Comparison of ENCODE assay signal across 8 mouse cellular contexts in genomic region chr13:55715167-55715512, GRCm38 (mm10). TPM values are rescaled to one million over a fixed set of nuclear protein-coding genes. Genes with fewer than 3 reads are reported as not detected.
DNase-seq lines count a peak whose midpoint lies in the region; ATAC-seq and TF ChIP-seq lines count a peak whose summit lies in the region.

No protein-coding gene starts in this region.

- 2% methylated on average over 5 of the region's 5 CpGs for WGBS in kidney, adult 2 months
- 10% methylated on average over 5 of the region's 5 CpGs for WGBS in hindbrain, embryonic 14.5 days
- 7% methylated on average over 5 of the region's 5 CpGs for WGBS in midbrain, embryonic 14.5 days

- no peaks in the 10 kb centered on the region for H3K9me3 ChIP-seq in hindbrain, embryonic 14.5 days (ENCODE audit: control insufficient read depth, low read length)
- H3K9me3 ChIP-seq in midbrain, embryonic 14.5 days (ENCODE audit: control insufficient read depth, low read length), result no peaks in the 10 kb centered on the region

- no peak for TF ChIP-seq CTCF in kidney, adult 2 months (conservative IDR thresholded peaks at IDR 0.05; ENCODE audit: insufficient read depth, insufficient read length, low read depth, low read length)
- no peak for TF ChIP-seq CTCF in bone marrow macrophage, adult 2 months (IDR thresholded peaks at IDR 0.05; ENCODE audit: low read depth, low read length)

- TF ChIP-seq POLR2A in kidney, adult 2 months (IDR thresholded peaks at IDR 0.05; ENCODE audit: low read depth, low read length), result no peak
- no peak for TF ChIP-seq POLR2A in bone marrow macrophage, adult 2 months (IDR thresholded peaks at IDR 0.05; ENCODE audit: borderline replicate concordance, low read depth, low read length)

- no peak for DNase-seq in kidney, adult 2 months
- DNase-seq in kidney, adult 9 months, result no peak
- no peak for DNase-seq in hindbrain, embryonic 14.5 days (ENCODE audit: low spot score)
- no peak for DNase-seq in midbrain, embryonic 14.5 days
- no peak for DNase-seq in c-Kit-positive CD71-positive TER-119-positive erythroid progenitor cells, embryonic 14.5 days (ENCODE audit: low spot score)
- DNase-seq in layer of hippocampus, adult 8-10 months (ENCODE audit: low spot score in 2 of 2), result no peak
- DNase-seq in cerebellum, postnatal 10 days, result no peak

- ATAC-seq in hindbrain, embryonic 14.5 days (ENCODE audit: low FRiP score), result peak; percentile 26; the same call in 1 of the 2 replicates
- ATAC-seq in midbrain, embryonic 14.5 days (ENCODE audit: low FRiP score, low TSS enrichment), result no peak

- peak overlapping the region; percentile 51 for H3K4me2 ChIP-seq in hindbrain, embryonic 14.5 days (replicated peaks)
- H3K4me2 ChIP-seq in midbrain, embryonic 14.5 days (ENCODE audit: low read length), result peak overlapping the region; percentile 74

- peak overlapping the region; percentile 90 for H3K27ac ChIP-seq in kidney, adult 2 months (ENCODE audit: insufficient read depth, low read depth, low read length)
- H3K27ac ChIP-seq in bone marrow macrophage, adult 2 months (ENCODE audit: insufficient read depth, low read depth, low read length), result peak overlapping the region; percentile 18
- H3K27ac ChIP-seq in hindbrain, embryonic 14.5 days, result peak overlapping the region; percentile 96
- peak overlapping the region; percentile 97 for H3K27ac ChIP-seq in midbrain, embryonic 14.5 days (replicated peaks; ENCODE audit: low read depth, low read length)

- peak overlapping the region; percentile 87 for H3K4me3 ChIP-seq in kidney, adult 2 months (ENCODE audit: insufficient read depth, low read depth, low read length)
- peak overlapping the region; percentile 89 for H3K4me3 ChIP-seq in bone marrow macrophage, adult 2 months (ENCODE audit: insufficient read depth, low read length)
- peak overlapping the region; percentile 76 for H3K4me3 ChIP-seq in hindbrain, embryonic 14.5 days (replicated peaks; ENCODE audit: low read length)
- H3K4me3 ChIP-seq in midbrain, embryonic 14.5 days (replicated peaks; ENCODE audit: low read depth, low read length), result peak overlapping the region; percentile 91

- H3K36me3 ChIP-seq in kidney, adult 2 months (ENCODE audit: control insufficient read depth, insufficient read depth, low read length), result no peaks in the 10 kb centered on the region
- H3K36me3 ChIP-seq in hindbrain, embryonic 14.5 days (replicated peaks; ENCODE audit: control insufficient read depth, insufficient read depth), result peaks cover 25% of the 10 kb centered on the region
- peaks cover 26% of the 10 kb centered on the region for H3K36me3 ChIP-seq in midbrain, embryonic 14.5 days (ENCODE audit: control insufficient read depth, insufficient read depth, low read length)

- H3K4me1 ChIP-seq in kidney, adult 2 months (ENCODE audit: control insufficient read depth, insufficient read depth, low read length), result peaks cover 3% of the 10 kb centered on the region; the same call in 1 of the 2 replicates
- H3K4me1 ChIP-seq in bone marrow macrophage, adult 2 months (ENCODE audit: control insufficient read depth, insufficient read depth, low read length), result peaks cover 16% of the 10 kb centered on the region
- peaks cover 15% of the 10 kb centered on the region; the same call in 1 of the 2 replicates for H3K4me1 ChIP-seq in hindbrain, embryonic 14.5 days (replicated peaks; ENCODE audit: control insufficient read depth, insufficient read depth, low read length)
- H3K4me1 ChIP-seq in midbrain, embryonic 14.5 days (ENCODE audit: control insufficient read depth, insufficient read depth, low read length), result peaks cover 16% of the 10 kb centered on the region; the same call in 1 of the 2 replicates

- no peaks in the 10 kb centered on the region for H3K27me3 ChIP-seq in kidney, adult 2 months (replicated peaks; ENCODE audit: control insufficient read depth, insufficient read depth, low read length)
- H3K27me3 ChIP-seq in hindbrain, embryonic 14.5 days (ENCODE audit: control insufficient read depth, insufficient read depth, low read length), result no peaks in the 10 kb centered on the region
- no peaks in the 10 kb centered on the region for H3K27me3 ChIP-seq in midbrain, embryonic 14.5 days (ENCODE audit: control insufficient read depth, insufficient read depth, low read length)

- H3K9ac ChIP-seq in hindbrain, embryonic 14.5 days, result peak overlapping the region; percentile 93
- peak overlapping the region; percentile 92 for H3K9ac ChIP-seq in midbrain, embryonic 14.5 days (replicated peaks; ENCODE audit: low read length)

RNA-seq across cellular contexts. Expression of gene Txndc15, which starts 0.7 kb away (rescaled TPM):
- polyA plus RNA-seq in kidney, adult 2 months (2012; rRNA removed), result 47.7 and 52.2 TPM in 2 replicates
- 51.5 and 54.5 TPM in 2 replicates for polyA plus RNA-seq in bone marrow macrophage, adult 2 months (2012; ENCODE audit: insufficient read depth, insufficient read length, missing spikeins)
- 144 and 145 TPM in 2 replicates for polyA plus RNA-seq in hindbrain, embryonic 14.5 days (2014; fragmentation: Nextera tagmentation; extraction: Ambion mirVana)
- polyA plus RNA-seq in midbrain, embryonic 14.5 days (2014; fragmentation: Nextera tagmentation; extraction: Ambion mirVana), result 134 and 143 TPM in 2 replicates
- total RNA-seq in layer of hippocampus, adult 8-10 months (2022), result 10 to 100 TPM; 68.6 to 75.2 (median 72.6) TPM

RNA-seq across cellular contexts. Expression of gene Pcbd2, which starts 12.0 kb away (rescaled TPM):
- polyA plus RNA-seq in kidney, adult 2 months (2012; rRNA removed), result 64.0 and 81.4 TPM in 2 replicates
- polyA plus RNA-seq in bone marrow macrophage, adult 2 months (2012; ENCODE audit: insufficient read depth, insufficient read length, missing spikeins), result 55.0 and 57.0 TPM in 2 replicates
- 23.6 and 25.3 TPM in 2 replicates for polyA plus RNA-seq in hindbrain, embryonic 14.5 days (2014; fragmentation: Nextera tagmentation; extraction: Ambion mirVana)
- polyA plus RNA-seq in midbrain, embryonic 14.5 days (2014; fragmentation: Nextera tagmentation; extraction: Ambion mirVana), result 15.4 and 21.2 TPM in 2 replicates
- 10 to 100 TPM; 28.8 to 41.8 (median 38.5) TPM for total RNA-seq in layer of hippocampus, adult 8-10 months (2022)

RNA-seq across cellular contexts. Expression of gene B230219D22Rik, which starts 22.2 kb away (rescaled TPM):
- polyA plus RNA-seq in kidney, adult 2 months (2012; rRNA removed), result 28.7 and 32.7 TPM in 2 replicates
- polyA plus RNA-seq in bone marrow macrophage, adult 2 months (2012; ENCODE audit: insufficient read depth, insufficient read length, missing spikeins), result 46.8 and 50.4 TPM in 2 replicates
- 96.0 and 101 TPM in 2 replicates for polyA plus RNA-seq in hindbrain, embryonic 14.5 days (2014; fragmentation: Nextera tagmentation; extraction: Ambion mirVana)
- polyA plus RNA-seq in midbrain, embryonic 14.5 days (2014; fragmentation: Nextera tagmentation; extraction: Ambion mirVana), result 78.7 and 98.2 TPM in 2 replicates
- total RNA-seq in layer of hippocampus, adult 8-10 months (2022), result 10 to 100 TPM; 67.1 to 69.6 (median 68.9) TPM

Comparison
In these comparisons a context has a peak if more than half of its experiments do, and no peak if none do; other contexts are left out.
1. H3K27ac ChIP-seq: peak in every context shown above with its lines; median percentile 97 in midbrain, embryonic 14.5 days; 96 in hindbrain, embryonic 14.5 days; 90 in kidney, adult 2 months; 18 in bone marrow macrophage, adult 2 months.